Mouse (Mus musculus): ENCODE data around the gene Tmsb4x. TPM values are rescaled to one million over a fixed set of nuclear protein-coding genes. Genes with fewer than 3 reads are reported as not detected.

Tmsb4x gene
- polyA plus RNA-seq, 1 experiment: 2,113 TPM

GRCm38 (mm10) chrX:167195228-167195649, 13.9 kb downstream of the Tmsb4x start:
- Histone ChIP-seq H3K4me3 (ENCODE audit: insufficient read depth, low read length) (no peak overlapping the region), H3K27ac (ENCODE audit: insufficient read depth, low read length) (no peak overlapping the region), H3K4me1 (ENCODE audit: control insufficient read depth, insufficient read depth, low read length) (no peaks in the 10 kb centered on the region)
- TF ChIP-seq CTCF (IDR thresholded peaks at IDR 0.05; ENCODE audit: extremely low read depth, insufficient read depth, low read length): no peak
- no peak for TF ChIP-seq POLR2A (IDR thresholded peaks at IDR 0.05; ENCODE audit: extremely low read depth, insufficient read depth, low read length)

GRCm38 (mm10) chrX:167186306-167186705, 22.8 kb downstream of the Tmsb4x start:
- Histone ChIP-seq H3K4me1 (ENCODE audit: control insufficient read depth, insufficient read depth, low read length) (no peaks in the 10 kb centered on the region), H3K4me3 (ENCODE audit: insufficient read depth, low read length) (no peak overlapping the region), H3K27ac (ENCODE audit: insufficient read depth, low read length) (no peak overlapping the region)
- TF ChIP-seq CTCF (IDR thresholded peaks at IDR 0.05; ENCODE audit: extremely low read depth, insufficient read depth, low read length) (no peak), POLR2A (IDR thresholded peaks at IDR 0.05; ENCODE audit: extremely low read depth, insufficient read depth, low read length) (no peak)

- peak overlapping the region; percentile 29; the same call in 1 of the 2 replicates for H3K27ac ChIP-seq (ENCODE audit: insufficient read depth, low read length)
- TF ChIP-seq CTCF (IDR thresholded peaks at IDR 0.05; ENCODE audit: extremely low read depth, insufficient read depth, low read length) (no peak), POLR2A (IDR thresholded peaks at IDR 0.05; ENCODE audit: extremely low read depth, insufficient read depth, low read length) (no peak)
- H3K4me1 ChIP-seq (ENCODE audit: control insufficient read depth, insufficient read depth, low read length): no peaks in the 10 kb centered on the region
- H3K4me3 ChIP-seq (ENCODE audit: insufficient read depth, low read length): no peak overlapping the region
Observed at GRCm38 (mm10) chrX:167183535-167183934, 25.6 kb downstream of the Tmsb4x start.

GRCm38 (mm10) chrX:167182411-167182810, 26.7 kb downstream of the Tmsb4x start:
- H3K27ac ChIP-seq (ENCODE audit: insufficient read depth, low read length): no peak overlapping the region
- H3K4me1 ChIP-seq (ENCODE audit: control insufficient read depth, insufficient read depth, low read length): no peaks in the 10 kb centered on the region
- no peak overlapping the region for H3K4me3 ChIP-seq (ENCODE audit: insufficient read depth, low read length)
- no peak for TF ChIP-seq POLR2A (IDR thresholded peaks at IDR 0.05; ENCODE audit: extremely low read depth, insufficient read depth, low read length)
- TF ChIP-seq CTCF (IDR thresholded peaks at IDR 0.05; ENCODE audit: extremely low read depth, insufficient read depth, low read length): no peak

GRCm38 (mm10) chrX:167179961-167180642, 29.0 kb downstream of the Tmsb4x start:
- H3K4me1 ChIP-seq (ENCODE audit: control insufficient read depth, insufficient read depth, low read length): no peaks in the 10 kb centered on the region
- H3K27ac ChIP-seq (ENCODE audit: insufficient read depth, low read length): no peak overlapping the region
- no peak for TF ChIP-seq CTCF (IDR thresholded peaks at IDR 0.05; ENCODE audit: extremely low read depth, insufficient read depth, low read length)
- no peak for TF ChIP-seq POLR2A (IDR thresholded peaks at IDR 0.05; ENCODE audit: extremely low read depth, insufficient read depth, low read length)

GRCm38 (mm10) chrX:167179549-167179948, 29.6 kb downstream of the Tmsb4x start:
- no peak overlapping the region for H3K27ac ChIP-seq (ENCODE audit: insufficient read depth, low read length)
- H3K4me3 ChIP-seq (ENCODE audit: insufficient read depth, low read length): no peak overlapping the region
- no peaks in the 10 kb centered on the region for H3K4me1 ChIP-seq (ENCODE audit: control insufficient read depth, insufficient read depth, low read length)
- TF ChIP-seq CTCF (IDR thresholded peaks at IDR 0.05; ENCODE audit: extremely low read depth, insufficient read depth, low read length) (no peak), POLR2A (IDR thresholded peaks at IDR 0.05; ENCODE audit: extremely low read depth, insufficient read depth, low read length) (no peak)

More at GRCm38 (mm10) chrX:167179961-167180642, 29.0 kb downstream of the Tmsb4x start:
- no peak overlapping the region for H3K4me3 ChIP-seq (ENCODE audit: insufficient read depth, low read length)

GRCm38 (mm10) chrX:167175319-167175718, 33.8 kb downstream of the Tmsb4x start:
- TF ChIP-seq CTCF (IDR thresholded peaks at IDR 0.05; ENCODE audit: extremely low read depth, insufficient read depth, low read length) (no peak), POLR2A (IDR thresholded peaks at IDR 0.05; ENCODE audit: extremely low read depth, insufficient read depth, low read length) (no peak)
- Histone ChIP-seq H3K27ac (ENCODE audit: insufficient read depth, low read length) (no peak overlapping the region), H3K4me3 (ENCODE audit: insufficient read depth, low read length) (no peak overlapping the region), H3K4me1 (ENCODE audit: control insufficient read depth, insufficient read depth, low read length) (peaks cover 3% of the 10 kb centered on the region; the same call in 1 of the 2 replicates)

GRCm38 (mm10) chrX:167174311-167174710, 34.8 kb downstream of the Tmsb4x start:
- no peak for TF ChIP-seq POLR2A (IDR thresholded peaks at IDR 0.05; ENCODE audit: extremely low read depth, insufficient read depth, low read length)
- TF ChIP-seq CTCF (IDR thresholded peaks at IDR 0.05; ENCODE audit: extremely low read depth, insufficient read depth, low read length): no peak
- Histone ChIP-seq H3K4me1 (ENCODE audit: control insufficient read depth, insufficient read depth, low read length) (peaks cover 3% of the 10 kb centered on the region; the same call in 1 of the 2 replicates), H3K27ac (ENCODE audit: insufficient read depth, low read length) (no peak overlapping the region), H3K4me3 (ENCODE audit: insufficient read depth, low read length) (no peak overlapping the region)

GRCm38 (mm10) chrX:167172256-167172655, 36.9 kb downstream of the Tmsb4x start:
- Histone ChIP-seq H3K27ac (ENCODE audit: insufficient read depth, low read length) (peak overlapping the region; percentile 95), H3K4me3 (ENCODE audit: insufficient read depth, low read length) (no peak overlapping the region), H3K4me1 (ENCODE audit: control insufficient read depth, insufficient read depth, low read length) (peaks cover 3% of the 10 kb centered on the region; the same call in 1 of the 2 replicates)
- TF ChIP-seq POLR2A (IDR thresholded peaks at IDR 0.05; ENCODE audit: extremely low read depth, insufficient read depth, low read length) (no peak), CTCF (IDR thresholded peaks at IDR 0.05; ENCODE audit: extremely low read depth, insufficient read depth, low read length) (no peak)

- peaks cover 3% of the 10 kb centered on the region; the same call in 1 of the 2 replicates for H3K4me1 ChIP-seq (ENCODE audit: control insufficient read depth, insufficient read depth, low read length)
- no peak overlapping the region for H3K27ac ChIP-seq (ENCODE audit: insufficient read depth, low read length)
- no peak overlapping the region for H3K4me3 ChIP-seq (ENCODE audit: insufficient read depth, low read length)
- TF ChIP-seq CTCF (IDR thresholded peaks at IDR 0.05; ENCODE audit: extremely low read depth, insufficient read depth, low read length): no peak
- no peak for TF ChIP-seq POLR2A (IDR thresholded peaks at IDR 0.05; ENCODE audit: extremely low read depth, insufficient read depth, low read length)
Observed at GRCm38 (mm10) chrX:167171281-167171680, 37.8 kb downstream of the Tmsb4x start.

Data from cortical plate, adult 2 months (tissue).